Mouse (Mus musculus): Measurements from ENCODE around the gene Col23a1.

DNA sequence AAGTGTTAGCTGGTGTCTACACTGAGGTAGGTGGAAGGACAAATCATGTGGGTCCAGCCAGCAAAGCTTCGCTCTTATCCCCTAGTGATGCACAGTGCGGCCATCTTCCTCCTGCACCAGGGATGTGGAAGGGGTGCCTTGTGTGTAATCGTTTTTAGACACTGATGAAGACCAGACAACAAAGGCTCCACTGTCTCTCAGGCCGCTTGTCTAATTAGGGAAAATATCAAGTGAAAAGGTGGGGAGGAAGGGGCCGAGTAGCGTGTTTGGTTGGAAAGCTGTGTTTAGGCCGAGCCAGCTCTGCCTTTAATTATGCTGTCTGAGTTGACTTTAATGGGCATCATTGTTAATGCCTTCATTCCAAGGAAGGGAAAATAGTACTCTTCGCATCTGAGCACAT lies 116.8 kb downstream of the Col23a1 start:
- TF ChIP-seq POLR2A (IDR thresholded peaks at IDR 0.05; ENCODE audit: insufficient read depth, low read length) (no peak), EP300 (IDR thresholded peaks at IDR 0.05; ENCODE audit: insufficient read depth, low read depth, low read length) (no peak)
